9 mouse cellular contexts compared by ENCODE assay signal in the genomic region with DNA sequence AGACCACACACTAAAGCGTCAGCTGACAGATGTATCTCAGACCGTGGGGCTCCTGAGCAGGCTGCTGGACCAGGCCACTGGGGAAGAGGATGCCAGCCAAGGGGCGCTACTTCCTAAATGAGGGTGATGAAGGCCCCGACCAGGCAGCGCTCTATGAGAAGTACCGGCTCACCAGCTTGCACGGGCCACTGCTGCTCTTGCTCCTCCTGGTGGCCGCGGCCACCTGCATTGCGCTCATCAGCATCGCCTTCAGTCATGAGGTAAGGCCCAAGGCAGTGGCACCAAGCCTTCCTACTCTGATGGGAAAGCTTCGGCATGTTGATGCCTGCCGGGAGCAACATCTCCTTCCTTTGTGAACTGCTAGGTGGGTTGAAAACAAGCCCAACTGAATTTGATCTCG. TPM values are rescaled to one million over a fixed set of nuclear protein-coding genes. Genes with fewer than 3 reads are reported as not detected.
DNase-seq lines count a peak whose midpoint lies in the region; ATAC-seq and TF ChIP-seq lines count a peak whose summit lies in the region.
"Had no signal": no experiment of that assay in that cellular context is flagged by ENCODE, and none has a peak within 500 bp of the region (broad histone marks: within the 10 kb centered on the region; RNA-seq: fewer than 3 reads in every experiment).

No protein-coding gene starts in this region.

- ATAC-seq in liver, embryonic 11.5 days (replicated peaks; ENCODE audit: low FRiP score): no peak
- ATAC-seq in granulocyte monocyte progenitor cell, adult 5-6 weeks (replicated peaks; ENCODE audit: poor library complexity, severe bottlenecking): peak; percentile 49

- no peak overlapping the region for H3K4me3 ChIP-seq in liver, embryonic 11.5 days (ENCODE audit: low read depth, low read length)
- H3K4me3 ChIP-seq in MEL (ENCODE audit: control insufficient read depth in 1 of 2, insufficient read depth in 1 of 2, low read depth in 2 of 2, low read length in 2 of 2): no peak overlapping the region
- H3K4me3 ChIP-seq: midbrain, embryonic 12.5 days had no signal

- no peak overlapping the region for H3K4me2 ChIP-seq in liver, embryonic 11.5 days
- H3K4me2 ChIP-seq: midbrain, embryonic 12.5 days had no signal

- TF ChIP-seq POLR2A in MEL (IDR thresholded peaks at IDR 0.05; ENCODE audit: control insufficient read depth in 1 of 2, insufficient read depth in 1 of 2, low read depth in 1 of 2, low read length in 2 of 2, poor library complexity in 1 of 2): no peak

- H3K27me3 ChIP-seq in liver, embryonic 11.5 days (replicated peaks; ENCODE audit: control insufficient read depth, insufficient read depth, low read length): no peaks in the 10 kb centered on the region
- no peaks in the 10 kb centered on the region for H3K27me3 ChIP-seq in MEL (ENCODE audit: control insufficient read depth in 1 of 2, insufficient read depth in 2 of 2, low read length in 2 of 2)
- H3K27me3 ChIP-seq: midbrain, embryonic 12.5 days had no signal

- peak; percentile 62 for DNase-seq in liver
- no peak for DNase-seq in liver, embryonic 11.5 days (ENCODE audit: low spot score)
- peak; percentile 35 for DNase-seq in MEL (ENCODE audit: low read depth, low spot score)
- peak; percentile 28 to 48 for DNase-seq in natural killer cell, adult 2 months (ENCODE audit: low spot score in 2 of 2)
- no peak for DNase-seq in ovary, postnatal 10 days (ENCODE audit: low spot score)
- no peak for DNase-seq in left cerebral cortex, postnatal 36 days (ENCODE audit: low spot score in 2 of 2)
- no peak for DNase-seq in spleen, postnatal 4 days (ENCODE audit: low spot score in 2 of 2)

- TF ChIP-seq EP300 in MEL (IDR thresholded peaks at IDR 0.05; ENCODE audit: low read depth in 1 of 2, low read length in 2 of 2): no peak

- H3K9ac ChIP-seq in liver, embryonic 11.5 days (ENCODE audit: low read depth, low read length): no peak overlapping the region
- no peak overlapping the region for H3K9ac ChIP-seq in MEL (ENCODE audit: control insufficient read depth, low read depth, low read length, poor library complexity, severe bottlenecking)
- H3K9ac ChIP-seq: midbrain, embryonic 12.5 days had no signal

- H3K36me3 ChIP-seq in liver, embryonic 11.5 days (ENCODE audit: control insufficient read depth, insufficient read depth, low read length): peaks cover 16% of the 10 kb centered on the region; the same call in 1 of the 2 replicates
- H3K36me3 ChIP-seq in MEL (ENCODE audit: control insufficient read depth in 1 of 2, insufficient read depth in 2 of 2, low read length in 2 of 2): peaks cover 8 to 12% of the 10 kb centered on the region in 2 experiments
- H3K36me3 ChIP-seq: midbrain, embryonic 12.5 days had no signal

- peak; percentile 10; the same call in 1 of the 2 replicates for TF ChIP-seq RAD21 in MEL (IDR thresholded peaks at IDR 0.05; ENCODE audit: low read depth, low read length)

- no peaks in the 10 kb centered on the region for H3K9me3 ChIP-seq in liver, embryonic 11.5 days (ENCODE audit: control insufficient read depth, low read length)
- H3K9me3 ChIP-seq in MEL (replicated peaks; ENCODE audit: insufficient read depth, low read length): no peaks in the 10 kb centered on the region
- H3K9me3 ChIP-seq: midbrain, embryonic 12.5 days had no signal

- H3K79me2 ChIP-seq in MEL (ENCODE audit: control insufficient read depth, insufficient read depth, low read length, poor library complexity): peaks cover 25% of the 10 kb centered on the region

- WGBS in liver, embryonic 11.5 days: 70% methylated on average over 14 of the region's 14 CpGs

- intact Hi-C loops in left cerebral cortex, postnatal 36 days (cut with DNase I): no loop called here

- H3K4me1 ChIP-seq in liver, embryonic 11.5 days (replicated peaks; ENCODE audit: control insufficient read depth, insufficient read depth, low read length): peaks cover 22% of the 10 kb centered on the region
- H3K4me1 ChIP-seq in MEL (ENCODE audit: control insufficient read depth in 1 of 2, insufficient read depth in 2 of 2, low read length in 2 of 2): peaks cover 0 to 10% of the 10 kb centered on the region in 2 experiments; a peak in 1 of 4 replicates

- H3K27ac ChIP-seq in liver, embryonic 11.5 days (ENCODE audit: low read depth, low read length): no peak overlapping the region
- no peak overlapping the region for H3K27ac ChIP-seq in MEL (ENCODE audit: control insufficient read depth, low read depth, low read length)
- H3K27ac ChIP-seq: midbrain, embryonic 12.5 days had no signal

- peak; percentile 15 to 53 (median 32); a peak in 5 of 6 replicates for TF ChIP-seq CTCF in MEL (IDR thresholded peaks at IDR 0.05 in 2 of 3, conservative IDR thresholded peaks at IDR 0.05 in 1 of 3; ENCODE audit: control insufficient read depth in 1 of 3, insufficient read depth in 1 of 3, low read depth in 2 of 3, low read length in 3 of 3, poor library complexity in 1 of 3, severe bottlenecking in 1 of 3)

TF ChIP-seq in MEL, 35 proteins besides CTCF, POLR2A, EP300 and RAD21:
- TF ChIP-seq MAZ (IDR thresholded peaks at IDR 0.05; ENCODE audit: low read depth, low read length) (no peak), USF1 (IDR thresholded peaks at IDR 0.05; ENCODE audit: low read depth, low read length) (no peak), CHD1 (IDR thresholded peaks at IDR 0.05; ENCODE audit: low read depth, low read length) (no peak), NRF1 (IDR thresholded peaks at IDR 0.05; ENCODE audit: insufficient read depth, low read depth, low read length, poor library complexity, severe bottlenecking) (no peak), SMC3 (IDR thresholded peaks at IDR 0.05; ENCODE audit: low read depth, low read length) (peak; percentile 36; the same call in 1 of the 2 replicates), ZMIZ1 (IDR thresholded peaks at IDR 0.05; ENCODE audit: low read depth, low read length) (no peak), MYB (IDR thresholded peaks at IDR 0.05; ENCODE audit: low read depth, low read length) (no peak), ZC3H11A (IDR thresholded peaks at IDR 0.05; ENCODE audit: low read depth, low read length) (no peak; the same call in 1 of the 2 replicates)

RNA-seq across cellular contexts. Expression of gene Adcy7, which starts 34.3 kb away (rescaled TPM):
- 46.6 and 49.7 TPM in 2 replicates for polyA plus RNA-seq in liver, embryonic 11.5 days (2014; fragmentation: Nextera tagmentation; extraction: Ambion mirVana)
- total RNA-seq in MEL (2012; rRNA removed): 62.9 and 89.9 TPM in 2 replicates
- polyA plus RNA-seq in MEL (2012; ENCODE audit: insufficient read depth in 1 of 2, insufficient read length in 2 of 2, low read depth in 1 of 2, low replicate concordance in 2 of 2, missing spikeins in 1 of 2): 10 to 100 TPM in 1 of 2 experiments, not detected in 1; 83.7 TPM
- total RNA-seq in granulocyte monocyte progenitor cell, adult 5-6 weeks (2014; fragmentation: Nextera tagmentation): 41.0 and 43.7 TPM in 2 replicates
- 32.9 and 35.0 TPM in 2 replicates for total RNA-seq in granulocyte monocyte progenitor cell, adult 5-6 weeks (2017)
- 1 to 10 TPM; 4.7 TPM for total RNA-seq in left cerebral cortex, postnatal 36 days (2021)

RNA-seq across cellular contexts. Expression of gene Brd7, which starts 55.5 kb away (rescaled TPM):
- polyA plus RNA-seq in liver, embryonic 11.5 days (2014; fragmentation: Nextera tagmentation; extraction: Ambion mirVana): 77.7 and 82.7 TPM in 2 replicates
- total RNA-seq in MEL (2012; rRNA removed): 67.7 and 89.0 TPM in 2 replicates
- polyA plus RNA-seq in MEL (2012; ENCODE audit: insufficient read depth in 1 of 2, insufficient read length in 2 of 2, low read depth in 1 of 2, low replicate concordance in 2 of 2, missing spikeins in 1 of 2): 100 to 1,000 TPM in 1 of 2 experiments, 10 to 100 TPM in 1; 40.0 to 192 TPM
- total RNA-seq in granulocyte monocyte progenitor cell, adult 5-6 weeks (2014; fragmentation: Nextera tagmentation): 75.7 and 92.5 TPM in 2 replicates
- 70.1 and 74.2 TPM in 2 replicates for total RNA-seq in granulocyte monocyte progenitor cell, adult 5-6 weeks (2017)
- total RNA-seq in left cerebral cortex, postnatal 36 days (2021): 10 to 100 TPM; 48.2 to 66.4 TPM

Comparison
In these comparisons a context has a peak if more than half of its experiments do, and no peak if none do; other contexts are left out.
1. DNase-seq: peak in liver (single experiment), MEL (single experiment) and natural killer cell, adult 2 months (2 of 2); none in liver, embryonic 11.5 days (single experiment), ovary, postnatal 10 days (single experiment), left cerebral cortex, postnatal 36 days (0 of 2) and spleen, postnatal 4 days (0 of 2).
2. RNA of gene Adcy7, which starts 34.3 kb away (total RNA-seq): 62.9 to 89.9 TPM in MEL and 32.9 to 43.7 TPM in granulocyte monocyte progenitor cell, adult 5-6 weeks; 4.7 TPM in left cerebral cortex, postnatal 36 days; every median in the first group is over 4 times any median in the second.